Mouse (Mus musculus) cerebral cortex, adult 2 months (tissue): ENCODE results near the gene Krt88.

ENCODE experiments used
- WGBS: fragments of 180-500 bp; shearing (Covaris S2); methylation state at CpG from one replicate; pipeline ENCODE4 v1.1.7; 2018; 5-methylcytosine and 5-hydroxymethylcytosine counted together

Gene Krt88

DNA sequence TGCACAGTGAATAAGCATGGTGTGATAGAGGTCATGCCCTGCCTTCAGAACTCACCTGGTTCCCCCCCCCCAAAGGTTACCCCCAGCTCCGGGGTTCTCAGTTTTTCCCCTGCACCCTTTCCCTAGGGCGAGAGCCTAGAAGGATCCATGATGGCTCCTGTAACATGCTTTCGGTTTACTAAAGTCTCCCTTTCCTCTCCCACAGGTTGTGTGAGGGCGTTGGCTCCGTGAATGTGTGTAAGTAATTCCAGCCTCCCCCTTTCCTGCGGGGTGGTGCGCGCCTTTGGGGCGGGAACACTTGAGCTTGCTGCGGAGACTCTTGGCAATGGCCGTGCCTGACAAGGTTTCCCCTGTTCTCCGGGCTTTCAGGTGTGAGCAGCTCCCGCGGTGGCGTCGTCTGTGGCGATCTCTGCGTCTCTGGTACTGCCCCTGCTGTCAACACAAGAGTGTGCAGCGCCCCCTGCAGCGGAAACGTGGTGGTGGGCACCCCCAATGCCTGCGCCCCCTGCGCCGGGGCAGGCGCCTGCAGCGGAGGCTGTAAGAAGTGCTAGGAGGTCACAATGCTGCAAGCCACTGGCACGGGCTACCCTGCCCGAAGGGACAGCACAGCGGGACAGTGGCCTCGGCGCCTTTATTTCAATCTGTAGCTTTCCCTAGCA is 31.6 kb downstream of the Krt88 start:
- 8% methylated on average over 31 of the region's 31 CpGs for WGBS

- WGBS = 40% methylated on average over 11 of the region's 11 CpGs
These were observed 32.1 kb downstream of the Krt88 start for GRCm38 (mm10) chr15:101479666-101480060.

- 69% methylated on average over 4 of the region's 4 CpGs for WGBS
These were observed 34.5 kb downstream of the Krt88 start for GRCm38 (mm10) chr15:101482056-101482455.

DNA sequence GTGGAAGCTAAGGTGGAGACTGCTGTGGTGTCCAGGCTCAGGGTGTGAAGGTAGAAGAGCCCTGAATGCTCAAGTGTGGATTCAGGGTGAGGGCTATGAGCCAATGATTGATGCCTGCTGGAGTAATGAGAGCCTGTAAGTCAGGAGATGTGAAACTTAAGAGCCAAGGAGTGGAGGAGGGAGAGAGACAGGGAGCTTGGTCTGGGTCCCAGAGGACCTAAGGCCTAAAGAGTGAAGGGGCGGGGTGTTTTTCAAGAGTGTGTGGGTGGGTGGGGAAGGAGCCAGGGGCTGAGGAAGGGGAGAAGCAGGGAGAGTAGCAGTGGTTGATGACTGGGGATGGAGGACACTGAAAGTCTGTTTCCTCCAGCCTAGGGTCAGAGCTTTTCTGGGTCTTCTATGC is 36.1 kb downstream of the Krt88 start:
- 80% methylated on average over 1 of the region's 1 CpGs for WGBS

DNA sequence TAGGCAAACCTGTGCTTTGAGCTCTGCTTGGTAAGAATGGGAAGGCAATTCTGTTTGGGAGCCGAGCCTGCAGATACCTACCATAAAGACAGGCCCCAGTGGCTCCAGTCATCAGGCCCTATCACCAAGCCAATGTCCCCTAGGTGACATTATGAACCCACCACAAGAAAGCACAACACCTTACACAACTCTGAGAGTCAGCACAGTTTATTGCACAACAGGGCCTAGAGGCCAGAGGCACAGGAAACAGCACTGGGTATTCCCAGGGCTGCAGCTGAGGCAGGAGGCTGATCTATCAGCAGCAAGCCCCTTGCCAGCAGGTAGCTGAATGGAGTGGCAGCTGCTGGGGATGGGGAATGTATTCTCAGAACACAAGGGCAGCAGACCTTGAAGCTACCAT is 37.4 kb downstream of the Krt88 start:
- 96% methylated on average over 1 of the region's 1 CpGs for WGBS

GRCm38 (mm10) chr15:101485911-101486635 is 38.5 kb downstream of the Krt88 start:
- WGBS = 53% methylated on average over 11 of the region's 11 CpGs

- WGBS = 52% methylated on average over 6 of the region's 6 CpGs
These were observed 43.9 kb downstream of the Krt88 start, which contains the start of gene Krt83 for GRCm38 (mm10) chr15:101491431-101491830. TSS of gene Krt83 (minus strand) at chr15:101491512.

GRCm38 (mm10) chr15:101492718-101493117 is 45.2 kb downstream of the Krt88 start:
- 71% methylated on average over 8 of the region's 8 CpGs for WGBS

DNA sequence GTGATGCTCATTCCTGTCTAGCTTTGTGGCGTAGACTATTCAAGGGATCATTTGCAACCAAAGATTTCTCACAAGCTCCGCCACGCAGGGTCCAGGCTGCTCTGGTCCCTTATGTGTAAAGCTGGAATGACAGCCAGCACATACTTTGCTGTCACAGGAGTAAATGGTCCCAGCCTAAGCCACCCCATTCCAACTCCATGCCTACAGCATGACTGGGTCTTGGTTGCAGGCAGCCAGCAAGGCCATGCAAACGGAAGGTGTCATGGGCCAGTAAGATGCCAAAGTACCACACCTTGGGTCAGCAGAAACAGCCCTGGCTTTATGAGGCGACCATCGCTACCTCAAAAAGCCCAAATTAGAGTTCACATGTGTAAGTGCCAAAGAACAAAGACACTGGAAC is 46.2 kb downstream of the Krt88 start:
- WGBS = 97% methylated on average over 6 of the region's 6 CpGs

DNA sequence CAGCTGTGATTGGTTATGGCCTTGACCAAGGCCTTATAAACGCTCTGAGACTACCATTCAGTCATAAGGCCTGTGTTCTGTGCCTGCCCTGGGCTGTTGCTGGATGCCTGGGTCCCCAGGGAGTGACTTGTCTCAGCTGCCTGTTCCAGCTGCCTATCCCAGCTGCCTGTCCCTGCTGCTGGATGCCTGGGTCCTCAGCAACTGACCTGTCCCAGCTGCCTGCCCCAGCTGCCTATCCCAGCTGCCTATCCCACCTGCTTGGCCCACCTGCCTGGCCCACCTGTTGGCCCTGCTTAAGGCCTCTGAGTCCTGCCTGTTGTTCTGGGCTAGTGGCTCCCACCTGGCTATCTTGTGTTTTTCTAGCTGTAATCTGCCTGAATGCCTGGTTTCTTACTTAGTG is 46.7 kb downstream of the Krt88 start:
- 62% methylated on average over 1 of the region's 1 CpGs for WGBS

- WGBS = 94% methylated on average over 8 of the region's 8 CpGs
These were observed 47.7 kb downstream of the Krt88 start for GRCm38 (mm10) chr15:101495266-101495665.

GRCm38 (mm10) chr15:101497181-101497580 is 49.6 kb downstream of the Krt88 start:
- WGBS = 69% methylated on average over 2 of the region's 2 CpGs
